Mouse (Mus musculus): ENCODE results near the gene Gipc1. TPM values are rescaled to one million over a fixed set of nuclear protein-coding genes. Genes with fewer than 3 reads are reported as not detected.

The Gipc1 gene
- total RNA-seq, 2 experiments from 2014 or later = 52.1 to 59.2 TPM

DNA sequence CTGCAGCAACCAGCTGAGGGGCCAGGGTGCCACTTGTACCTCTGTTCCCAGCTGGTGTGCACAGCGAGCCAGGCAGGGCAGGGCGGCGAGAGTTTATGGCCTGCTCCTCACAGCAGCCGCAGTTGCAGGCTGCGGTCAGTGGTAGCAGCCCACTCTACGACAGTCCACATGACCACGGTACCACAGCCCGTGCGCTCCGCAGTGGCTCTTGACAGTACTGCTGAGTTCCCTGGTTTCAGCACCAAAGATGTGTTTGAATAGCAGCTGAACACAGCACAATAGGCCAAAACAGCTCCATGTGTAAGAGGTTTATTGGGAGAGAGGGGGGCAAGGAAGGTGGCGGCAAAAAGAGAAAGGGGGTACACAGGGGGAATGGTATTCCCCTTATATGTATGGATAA lies 5.0 kb upstream of the Gipc1 start:
- DNase-seq (ENCODE audit: low spot score in 2 of 2) = no peak

GRCm38 (mm10) chr8:83648031-83648430 lies 4.4 kb upstream of the Gipc1 start:
- DNase-seq (ENCODE audit: low spot score in 2 of 2) = no peak

DNA sequence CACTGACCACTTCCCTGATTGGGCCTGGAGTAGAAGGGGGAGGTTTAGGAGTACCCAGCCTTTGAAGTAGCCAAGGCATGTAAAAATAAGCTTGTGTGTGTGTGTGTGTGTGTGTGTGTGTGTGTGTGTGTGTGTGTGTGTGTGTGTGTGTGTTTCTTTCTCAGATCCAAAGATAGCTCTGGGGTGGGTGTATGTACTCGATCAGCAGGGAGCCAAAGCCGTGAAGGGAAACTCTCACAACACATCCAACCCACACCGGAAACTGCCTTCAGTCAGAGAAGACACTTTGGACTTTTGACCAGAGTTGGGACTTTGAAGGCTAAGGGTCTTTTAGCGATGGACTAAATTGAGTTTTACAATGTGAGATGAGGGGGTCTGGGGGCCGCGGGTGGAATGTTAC lies 2.8 kb upstream of the Gipc1 start:
- no peak for DNase-seq (ENCODE audit: low spot score in 2 of 2)

GRCm38 (mm10) chr8:83652744-83653661 lies 526 bp downstream of the Gipc1 start:
- no peak for DNase-seq (ENCODE audit: low spot score in 2 of 2)

GRCm38 (mm10) chr8:83653662-83654017 lies 1.2 kb downstream of the Gipc1 start:
- no peak for DNase-seq (ENCODE audit: low spot score in 2 of 2)

GRCm38 (mm10) chr8:83654725-83655124 lies 2.2 kb downstream of the Gipc1 start:
- no peak for DNase-seq (ENCODE audit: low spot score in 2 of 2)

- no peak for DNase-seq (ENCODE audit: low spot score in 2 of 2)
These were observed 3.6 kb downstream of the Gipc1 start for GRCm38 (mm10) chr8:83656043-83656442.

DNA sequence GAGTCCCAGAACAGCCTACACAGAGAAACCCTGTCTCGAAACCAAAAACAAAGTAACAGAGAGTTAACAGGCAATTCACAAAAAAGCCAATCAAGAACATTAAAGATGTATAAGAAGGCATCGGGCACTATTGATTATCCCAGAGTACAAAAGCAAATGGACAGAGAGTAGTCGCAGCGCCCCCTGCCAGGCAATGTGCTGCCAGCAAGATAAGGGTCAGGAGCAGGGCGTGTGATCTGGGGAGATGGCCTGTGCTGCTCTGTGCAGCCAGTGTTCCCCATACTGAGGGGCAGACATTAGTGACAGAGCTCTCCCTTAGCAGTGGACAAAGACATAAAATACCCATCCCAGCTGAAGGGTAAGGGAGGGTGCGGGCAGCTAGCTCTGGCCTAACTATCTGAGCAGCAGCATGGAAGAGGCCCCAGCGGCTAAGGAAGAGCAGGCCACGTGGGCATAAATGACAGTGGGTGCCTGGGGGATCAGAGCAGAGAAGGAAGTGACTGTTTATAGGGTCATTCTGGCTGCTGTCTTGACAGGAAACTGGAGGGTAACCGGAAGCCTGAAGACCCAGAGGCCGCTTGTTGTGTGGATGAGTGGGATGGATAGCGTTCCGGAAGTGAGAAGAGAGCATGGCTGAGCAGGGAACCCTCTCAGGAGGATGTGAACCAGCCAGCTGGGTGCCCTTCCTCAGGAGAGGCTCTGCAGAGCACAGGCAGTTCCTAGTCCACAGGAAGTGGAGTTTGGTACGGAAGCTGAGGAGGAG lies 4.2 kb downstream of the Gipc1 start:
- no peak for DNase-seq (ENCODE audit: low spot score in 2 of 2)

DNA sequence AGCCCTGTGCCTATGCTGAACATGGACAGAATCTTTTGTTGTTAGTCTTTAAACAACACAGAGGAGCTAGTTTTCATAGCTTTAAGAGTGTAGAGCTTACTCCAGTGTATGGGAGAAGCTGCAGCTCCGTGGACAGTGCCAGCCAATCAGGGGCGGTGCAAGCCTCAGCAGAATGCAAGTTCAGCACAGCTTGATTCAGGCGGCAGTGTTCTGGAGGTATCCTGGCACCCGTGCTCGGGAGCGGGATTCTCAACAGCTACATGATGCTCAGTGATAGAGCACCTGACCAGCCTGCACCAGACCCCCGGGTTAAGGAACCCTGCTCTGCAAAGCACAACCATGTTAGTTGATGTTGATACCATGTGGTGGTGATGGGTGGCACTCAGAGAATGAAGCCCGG lies 8.1 kb downstream of the Gipc1 start:
- DNase-seq (ENCODE audit: low spot score in 2 of 2) = peak in 1 of 2 experiments; percentile 69

- DNase-seq (ENCODE audit: low spot score in 2 of 2) = peak in 1 of 2 experiments; percentile 14
These were observed 8.7 kb downstream of the Gipc1 start for GRCm38 (mm10) chr8:83660995-83661680.

DNA sequence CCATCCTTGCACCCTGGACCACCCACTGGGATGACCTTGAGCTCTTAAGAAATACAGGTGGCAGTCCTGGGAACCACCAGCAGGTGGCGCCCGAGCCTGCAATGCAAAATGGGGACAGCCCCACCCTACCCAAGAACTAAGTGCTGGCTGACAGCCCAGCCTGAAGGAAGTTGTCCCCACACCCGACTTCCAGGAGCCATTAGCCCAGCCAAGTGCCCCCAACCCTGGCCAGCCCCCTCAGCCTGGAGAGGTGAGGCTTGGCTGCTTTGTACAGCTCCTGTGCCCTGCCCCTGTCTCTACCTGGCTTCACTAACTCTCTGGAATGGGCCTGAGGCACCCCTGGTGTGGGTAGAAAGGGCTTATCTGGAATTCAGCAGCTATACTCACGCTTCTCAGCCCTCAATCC lies 9.9 kb downstream of the Gipc1 start:
- DNase-seq (ENCODE audit: low spot score in 2 of 2) = peak; percentile 69 to 91

DNA sequence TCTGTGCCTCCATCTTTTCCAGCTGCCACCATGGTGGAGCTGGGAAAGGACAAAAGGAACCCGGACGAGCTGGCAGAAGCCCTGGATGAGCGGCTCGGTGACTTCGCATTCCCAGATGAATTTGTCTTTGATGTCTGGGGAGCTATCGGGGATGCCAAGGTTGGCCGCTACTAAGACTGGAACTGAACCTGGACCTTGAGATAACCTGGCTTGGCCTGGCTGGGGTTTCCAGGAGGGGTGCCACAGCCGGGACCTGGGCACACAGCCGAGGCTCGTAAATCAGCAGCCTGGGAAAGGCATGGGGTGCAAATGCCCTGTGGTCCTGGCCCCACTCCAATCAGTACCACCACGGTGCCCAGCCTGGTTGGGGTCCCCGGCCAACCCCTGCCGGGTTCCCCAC lies 11.6 kb downstream of the Gipc1 start:
- DNase-seq (ENCODE audit: low spot score in 2 of 2) = no peak

GRCm38 (mm10) chr8:83664931-83665625 lies 12.6 kb downstream of the Gipc1 start:
- no peak for DNase-seq (ENCODE audit: low spot score in 2 of 2)

DNA sequence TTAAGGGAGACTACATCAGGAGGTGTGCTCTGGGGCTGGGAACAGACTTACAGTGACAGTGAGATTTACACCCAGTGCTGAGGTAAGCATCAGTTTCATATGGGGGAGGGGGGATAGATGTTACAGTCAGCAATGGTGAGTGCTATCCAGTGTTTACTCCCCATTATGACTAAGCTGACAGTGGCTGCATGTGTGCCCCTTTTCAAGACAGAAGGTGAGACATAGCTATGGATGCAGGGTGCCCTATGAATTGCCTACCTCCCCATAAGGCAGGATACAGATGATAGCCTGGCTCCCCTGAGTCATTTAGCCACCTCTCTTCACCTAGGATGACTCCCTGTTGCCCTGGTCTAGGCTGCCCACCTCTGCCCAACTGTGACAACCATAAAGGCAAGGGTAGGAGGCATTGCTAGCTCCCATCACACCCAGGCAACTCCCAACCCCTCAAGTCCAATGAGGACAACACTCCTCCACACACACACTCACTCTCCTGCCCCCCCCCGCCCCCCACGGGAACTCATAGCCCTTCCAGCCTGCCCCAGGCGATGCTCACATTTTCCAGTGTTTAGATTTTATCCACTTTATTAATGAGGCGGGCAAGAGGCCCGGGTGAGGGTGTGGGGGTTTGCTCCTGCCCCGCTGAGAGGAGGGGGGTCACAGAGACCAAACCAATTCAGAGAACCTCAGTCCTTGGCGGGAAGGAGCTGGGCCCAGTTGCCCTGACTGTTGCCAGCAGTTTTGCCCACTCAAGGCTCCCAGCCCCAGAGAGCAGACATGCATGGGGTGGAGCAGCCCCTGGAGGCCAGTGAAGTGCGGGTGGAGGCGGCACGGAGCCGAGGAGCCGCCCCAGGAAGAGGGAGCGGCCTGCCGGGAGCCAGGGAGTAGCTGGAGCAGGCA lies 13.7 kb downstream of the Gipc1 start, which contains the start of gene Ptger1:
TSS of gene Ptger1 (plus strand) at position 710 of the 897 bp plus-strand sequence.
- DNase-seq (ENCODE audit: low spot score in 2 of 2) = no peak

- DNase-seq (ENCODE audit: low spot score in 2 of 2) = no peak
These were observed 14.4 kb downstream of the Gipc1 start for GRCm38 (mm10) chr8:83666866-83667234.

GRCm38 (mm10) chr8:83667526-83667925 lies 15.0 kb downstream of the Gipc1 start:
- DNase-seq (ENCODE audit: low spot score in 2 of 2) = no peak

DNA sequence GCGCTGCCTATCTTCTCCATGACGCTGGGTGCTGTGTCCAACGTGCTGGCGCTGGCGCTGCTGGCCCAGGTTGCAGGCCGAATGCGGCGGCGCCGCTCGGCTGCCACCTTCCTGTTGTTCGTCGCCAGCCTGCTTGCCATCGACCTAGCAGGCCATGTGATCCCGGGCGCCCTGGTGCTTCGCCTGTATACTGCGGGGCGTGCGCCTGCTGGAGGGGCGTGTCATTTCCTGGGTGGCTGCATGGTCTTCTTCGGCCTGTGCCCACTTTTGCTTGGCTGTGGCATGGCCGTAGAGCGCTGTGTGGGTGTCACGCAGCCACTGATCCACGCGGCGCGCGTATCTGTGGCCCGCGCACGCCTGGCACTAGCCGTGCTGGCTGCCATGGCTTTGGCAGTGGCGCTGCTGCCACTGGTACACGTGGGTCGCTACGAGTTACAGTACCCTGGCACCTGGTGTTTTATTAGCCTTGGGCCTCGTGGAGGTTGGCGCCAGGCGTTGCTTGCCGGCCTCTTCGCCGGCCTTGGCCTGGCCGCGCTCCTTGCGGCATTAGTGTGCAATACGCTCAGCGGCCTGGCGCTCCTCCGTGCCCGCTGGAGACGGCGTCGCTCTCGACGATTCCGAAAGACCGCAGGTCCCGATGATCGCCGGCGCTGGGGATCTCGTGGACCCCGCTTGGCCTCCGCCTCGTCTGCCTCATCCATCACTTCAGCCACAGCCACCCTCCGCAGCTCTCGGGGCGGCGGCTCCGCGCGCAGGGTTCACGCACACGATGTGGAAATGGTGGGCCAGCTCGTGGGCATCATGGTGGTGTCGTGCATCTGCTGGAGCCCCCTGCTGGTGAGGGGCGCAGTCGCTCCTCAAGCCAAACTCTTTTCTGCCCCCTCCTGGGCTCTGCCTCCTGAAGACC lies 15.8 kb downstream of the Gipc1 start:
- DNase-seq (ENCODE audit: low spot score in 2 of 2) = peak; percentile 63 to 79

DNA sequence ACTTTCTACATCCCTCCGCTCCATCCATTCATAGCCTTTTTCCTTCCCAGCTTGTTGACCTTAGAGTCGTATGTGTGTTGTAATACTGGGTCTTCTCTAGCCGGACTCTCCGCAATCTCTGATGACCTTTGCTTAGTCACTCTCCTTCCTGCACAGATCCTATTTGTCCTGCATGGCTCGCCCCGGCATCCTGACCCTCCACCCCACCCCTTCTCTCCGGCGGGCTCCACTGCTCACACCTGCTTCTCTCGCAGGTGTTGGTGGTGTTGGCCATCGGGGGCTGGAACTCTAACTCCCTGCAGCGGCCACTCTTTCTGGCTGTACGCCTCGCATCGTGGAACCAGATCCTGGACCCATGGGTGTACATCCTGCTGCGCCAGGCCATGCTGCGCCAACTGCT lies 16.5 kb downstream of the Gipc1 start:
- DNase-seq (ENCODE audit: low spot score in 2 of 2) = no peak

GRCm38 (mm10) chr8:83672936-83673335 lies 20.5 kb downstream of the Gipc1 start:
- no peak for DNase-seq (ENCODE audit: low spot score in 2 of 2)
